Mouse (Mus musculus) bone marrow, adult 2 months (tissue): Measurements from ENCODE around the gene Fam214a.

ENCODE experiments used
- CTCF ChIP-seq: fragments of 200-500 bp; IDR thresholded peaks from 2 replicates; pipeline ENCODE4 v1.5.1; 2011; ENCODE audit warnings: low read length, control low read depth; ENCODE audit not compliant: control insufficient read depth, insufficient read depth
- POLR2A ChIP-seq: fragments of 200-500 bp; IDR thresholded peaks from 2 replicates; pipeline ENCODE4 v1.6.1; 2011; ENCODE audit warnings: low read depth, mild to moderate bottlenecking, control low read depth, low read length, borderline replicate concordance; ENCODE audit not compliant: control insufficient read depth

DNA sequence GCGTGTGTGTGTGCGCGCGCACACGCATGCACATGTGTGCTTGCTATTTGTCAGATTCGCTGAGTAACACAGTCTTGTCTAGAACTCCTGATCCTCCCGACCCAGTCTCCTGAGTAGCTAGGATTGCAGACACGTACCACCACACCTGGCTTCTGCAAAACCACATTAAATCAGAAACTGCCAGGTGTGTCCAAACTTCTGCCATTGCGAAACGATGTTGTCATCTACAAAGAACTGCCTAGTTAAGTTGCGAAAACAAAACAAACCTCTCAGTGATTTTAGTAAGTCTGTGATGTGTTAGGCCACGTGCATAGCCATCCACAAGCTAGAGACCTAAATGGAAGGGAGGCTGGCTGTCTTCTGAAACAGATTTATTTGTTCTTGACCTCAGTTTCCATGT lies 32.2 kb upstream of the Fam214a start:
- TF ChIP-seq POLR2A = no peak
- no peak for TF ChIP-seq CTCF
